Mouse (Mus musculus) kidney, postnatal 0 days (tissue): ENCODE data around the gene Sgf29. TPM values are rescaled to one million over a fixed set of nuclear protein-coding genes. Genes with fewer than 3 reads are reported as not detected.

Experiments used
- ATAC-seq: fragments of 200-750 bp; cut with Nextera tagmentation; replicated peaks from 2 replicates; pipeline ENCODE4 v1.8.0; 2017; ENCODE audit warnings: low read depth, moderate number of reproducible peaks, moderate TSS enrichment, moderate library complexity; ENCODE audit not compliant: low FRiP score
- DNase-seq: peaks from one replicate; pipeline ENCODE4 v3.0.0-alpha.2; 2016; ENCODE audit warnings: low spot score
- H3K27ac ChIP-seq: fragments of 300-500 bp; sonication (generic); 2 replicates; pipeline ENCODE4 v1.5.1; 2014; ENCODE audit warnings: mild to moderate bottlenecking
- H3K27me3 ChIP-seq: fragments of 300-500 bp; sonication (generic); 2 replicates; pipeline ENCODE4 v1.6.1; 2014; ENCODE audit warnings: low read length, mixed read lengths; ENCODE audit not compliant: insufficient read depth
- H3K36me3 ChIP-seq: fragments of 300-500 bp; sonication (generic); 2 replicates; pipeline ENCODE4 v1.6.1; 2014; ENCODE audit warnings: low read length, mixed read lengths; ENCODE audit not compliant: insufficient read depth
- H3K4me1 ChIP-seq: fragments of 300-500 bp; sonication (generic); replicated peaks from 2 replicates; pipeline ENCODE4 v1.6.1; 2014; ENCODE audit warnings: antibody characterized with exemption, low read length, mixed read lengths; ENCODE audit not compliant: insufficient read depth
- H3K4me2 ChIP-seq: fragments of 300-500 bp; sonication (generic); 2 replicates; pipeline ENCODE4 v1.6.1; 2014; ENCODE audit warnings: mild to moderate bottlenecking, low read length, moderate library complexity, mixed read lengths
- H3K4me3 ChIP-seq: fragments of 300-500 bp; sonication (generic); replicated peaks from 2 replicates; pipeline ENCODE4 v1.5.1; 2014; ENCODE audit warnings: low read depth, low read length
- H3K9ac ChIP-seq: fragments of 300-500 bp; sonication (generic); 2 replicates; pipeline ENCODE4 v1.6.1; 2014; ENCODE audit warnings: low read depth, low read length
- H3K9me3 ChIP-seq: fragments of 300-500 bp; sonication (generic); replicated peaks from 2 replicates; pipeline ENCODE4 v1.6.1; 2016; ENCODE audit warnings: low read length, inconsistent platforms, mixed read lengths
- CTCF ChIP-seq: IDR thresholded peaks from 2 replicates; pipeline ENCODE4 v1.5.1; 2016; ENCODE audit warnings: antibody characterized with exemption, low read depth, mild to moderate bottlenecking, moderate library complexity
- WGBS: fragments of 180-500 bp; shearing (Covaris S2); extraction: QIAGEN DNeasy Blood & Tissue Kit; methylation state at CpG from one replicate; pipeline ENCODE4 v1.1.7; 2014; 5-methylcytosine and 5-hydroxymethylcytosine counted together
- polyA plus RNA-seq: library from polyadenylated mRNA; unstranded; fragments of >200 nt; fragmentation: Nextera tagmentation; extraction: Ambion mirVana; gene quantifications from 2 replicates; pipeline ENCODE4 v1.2.1, GENCODE M21; 2015

Sgf29 gene
- polyA plus RNA-seq, 1 experiment from 2014 or later: 38.6 TPM

DNA sequence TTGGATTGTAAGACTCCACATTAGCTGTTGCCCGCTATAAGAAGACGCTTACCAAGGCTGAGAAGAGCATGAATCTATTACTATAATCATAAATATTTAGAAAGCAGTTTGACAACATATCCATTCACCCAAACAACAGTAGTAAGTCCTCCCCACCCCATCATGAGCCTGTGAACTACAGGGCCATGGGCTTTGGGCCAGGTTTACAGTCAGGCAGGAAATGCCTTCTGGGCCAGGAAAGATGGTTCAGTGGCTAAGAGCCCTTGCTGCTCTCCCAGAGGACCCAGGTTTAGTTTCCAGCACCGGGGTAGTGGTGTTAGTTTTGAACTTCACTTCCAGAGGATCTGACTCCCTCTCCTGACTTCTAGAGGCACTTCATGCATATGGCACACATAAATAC, 68.5 kb downstream of the Sgf29 start:
- Histone ChIP-seq H3K27ac (no peak overlapping the region), H3K4me2 (no peak overlapping the region), H3K27me3 (no peaks in the 10 kb centered on the region), H3K9me3 (no peaks in the 10 kb centered on the region), H3K36me3 (no peaks in the 10 kb centered on the region), H3K4me1 (no peaks in the 10 kb centered on the region), H3K4me3 (no peak overlapping the region), H3K9ac (no peak overlapping the region)
- TF ChIP-seq CTCF: no peak
- no peak for DNase-seq
- 82% methylated on average over 3 of the region's 3 CpGs for WGBS
- no peak for ATAC-seq

DNA sequence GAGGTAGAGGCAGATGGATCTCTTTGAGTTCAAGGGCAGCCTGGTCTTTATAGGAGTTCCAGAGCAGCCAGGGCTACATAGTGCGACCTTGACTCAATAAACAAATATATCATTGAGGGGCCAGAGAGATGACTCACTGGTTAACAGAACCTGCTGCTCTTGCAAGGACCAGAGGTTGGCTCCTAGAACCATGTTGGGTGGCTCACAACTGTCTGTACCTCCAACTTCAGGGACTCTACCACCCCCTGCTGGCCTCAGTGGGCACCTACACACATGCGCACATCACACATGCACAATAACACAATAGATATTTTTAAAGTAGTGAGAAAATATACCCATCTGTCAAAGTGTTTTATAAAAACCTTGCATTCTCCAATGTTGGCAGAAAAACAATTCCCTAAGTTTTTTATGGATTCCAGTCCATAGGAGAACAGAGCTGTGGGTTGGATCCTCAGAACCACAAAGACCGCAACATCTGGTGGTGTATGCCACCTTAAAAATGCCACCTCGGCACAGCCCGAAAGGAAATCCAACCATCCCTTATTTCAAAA, 69.8 kb downstream of the Sgf29 start:
- 95% methylated on average over 5 of the region's 5 CpGs for WGBS
- H3K9me3 ChIP-seq: no peaks in the 10 kb centered on the region
- no peak overlapping the region for H3K4me3 ChIP-seq
- no peaks in the 10 kb centered on the region for H3K36me3 ChIP-seq
- H3K9ac ChIP-seq: no peak overlapping the region
- H3K4me2 ChIP-seq: no peak overlapping the region
- no peaks in the 10 kb centered on the region for H3K27me3 ChIP-seq
- no peak for DNase-seq
- ATAC-seq: no peak
- peak; percentile 16; the same call in 1 of the 2 replicates for TF ChIP-seq CTCF
- no peaks in the 10 kb centered on the region for H3K4me1 ChIP-seq
- no peak overlapping the region for H3K27ac ChIP-seq

DNA sequence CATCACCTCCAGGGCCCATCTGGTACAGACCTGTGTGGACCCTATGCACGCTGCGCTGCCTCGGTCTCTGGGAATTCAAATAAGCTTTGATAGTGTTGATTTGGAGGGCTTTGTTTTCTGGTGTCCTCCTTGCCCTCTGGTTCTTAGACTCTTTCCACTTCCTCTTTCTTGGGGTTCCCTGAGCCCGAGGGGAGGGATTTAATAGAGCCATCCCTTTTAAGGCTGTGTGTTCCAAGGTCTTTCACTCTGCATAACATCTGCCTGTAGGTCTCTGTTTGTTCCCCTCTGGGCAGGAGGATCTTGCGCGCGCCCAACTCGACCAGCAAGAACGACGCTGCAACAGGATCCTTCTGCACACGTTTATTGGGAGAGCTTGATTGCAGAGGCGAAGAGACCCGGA, 72.5 kb downstream of the Sgf29 start:
- H3K4me2 ChIP-seq: no peak overlapping the region
- no peak for TF ChIP-seq CTCF
- no peak overlapping the region for H3K27ac ChIP-seq
- no peaks in the 10 kb centered on the region for H3K36me3 ChIP-seq
- H3K4me1 ChIP-seq: no peaks in the 10 kb centered on the region
- no peaks in the 10 kb centered on the region for H3K9me3 ChIP-seq
- no peaks in the 10 kb centered on the region for H3K27me3 ChIP-seq
- 96% methylated on average over 13 of the region's 13 CpGs for WGBS
- ATAC-seq (no peak), DNase-seq (no peak)
- no peak overlapping the region for H3K4me3 ChIP-seq
- H3K9ac ChIP-seq: no peak overlapping the region

Other genes with a start within 250 kb of the Sgf29 start
- 0.10 and 0.16 TPM in 2 replicates for gene Cd19, start 234.4 kb upstream of the Sgf29 start, polyA plus RNA-seq
- gene Rabep2, start 220.6 kb upstream of the Sgf29 start, polyA plus RNA-seq: 29.7 and 31.7 TPM in 2 replicates
- gene Atp2a1, start 186.2 kb upstream of the Sgf29 start, polyA plus RNA-seq: 0.45 and 0.71 TPM in 2 replicates
- gene Sh2b1, start 173.9 kb upstream of the Sgf29 start, polyA plus RNA-seq: 44.1 and 44.8 TPM in 2 replicates
- gene Tufm, start 161.9 kb upstream of the Sgf29 start, polyA plus RNA-seq: 117 and 134 TPM in 2 replicates
- 30.2 and 30.3 TPM in 2 replicates for gene Atxn2l, start 145.9 kb upstream of the Sgf29 start, polyA plus RNA-seq
- gene Eif3c, start 82.9 kb upstream of the Sgf29 start, polyA plus RNA-seq: 213 and 217 TPM in 2 replicates
- gene Apobr, start 64.4 kb upstream of the Sgf29 start, polyA plus RNA-seq: 1.2 and 1.3 TPM in 2 replicates
- gene Cln3, start 63.5 kb upstream of the Sgf29 start, polyA plus RNA-seq: 34.4 and 36.9 TPM in 2 replicates
- gene Il27, start 54.4 kb upstream of the Sgf29 start, polyA plus RNA-seq: not detected in 2 replicates
- gene Nupr1, start 18.4 kb upstream of the Sgf29 start, polyA plus RNA-seq: 24.5 and 24.8 TPM in 2 replicates
- gene Sult1a1, start 27.1 kb downstream of the Sgf29 start, polyA plus RNA-seq: 13.4 and 17.3 TPM in 2 replicates
- 140 and 145 TPM in 2 replicates for gene Bola2, start 46.1 kb downstream of the Sgf29 start, polyA plus RNA-seq
- 7.1 and 9.0 TPM in 2 replicates for gene Slx1b, start 46.5 kb downstream of the Sgf29 start, polyA plus RNA-seq
- 13.1 and 14.6 TPM in 2 replicates for gene Coro1a, start 58.5 kb downstream of the Sgf29 start, polyA plus RNA-seq
- 63.0 and 66.1 TPM in 2 replicates for gene Mapk3, start 110.3 kb downstream of the Sgf29 start, polyA plus RNA-seq
- gene Gdpd3, start 117.0 kb downstream of the Sgf29 start, polyA plus RNA-seq: 3.7 and 6.4 TPM in 2 replicates
- gene Ypel3, start 127.6 kb downstream of the Sgf29 start, polyA plus RNA-seq: 158 and 188 TPM in 2 replicates
- gene Tbx6, start 132.2 kb downstream of the Sgf29 start, polyA plus RNA-seq: 0.21 and 0.26 TPM in 2 replicates
- 189 and 192 TPM in 2 replicates for gene Ppp4c, start 143.2 kb downstream of the Sgf29 start, polyA plus RNA-seq
- 0.11 and 0.14 TPM in 2 replicates for gene Fam57b, start 148.4 kb downstream of the Sgf29 start, polyA plus RNA-seq
- gene 4930451I11Rik, start 182.3 kb downstream of the Sgf29 start, polyA plus RNA-seq: 0.37 TPM in 1 of 2 replicates, not detected in the other
- 7.6 and 7.7 TPM in 2 replicates for gene Doc2a, start 198.1 kb downstream of the Sgf29 start, polyA plus RNA-seq
- 16.3 and 20.5 TPM in 2 replicates for gene Hirip3, start 212.7 kb downstream of the Sgf29 start, polyA plus RNA-seq
- 67.1 and 68.7 TPM in 2 replicates for gene Ino80e, start 213.1 kb downstream of the Sgf29 start, polyA plus RNA-seq
- gene Taok2, start 235.4 kb downstream of the Sgf29 start, polyA plus RNA-seq: 26.2 and 30.0 TPM in 2 replicates